Mouse (Mus musculus) forebrain, embryonic 14.5 days (tissue): ENCODE data around the gene Zfp931. TPM values are rescaled to one million over a fixed set of nuclear protein-coding genes. Genes with fewer than 3 reads are reported as not detected.
"Not testable (repeated sequence)": the region's sequence is repeated elsewhere in the genome, so short reads cannot be mapped to it uniquely, and the experiment has no call there.

Source experiments
- ATAC-seq: fragments of 200-750 bp; cut with Nextera tagmentation; 2 replicates; pipeline ENCODE4 v1.8.0; 2017; ENCODE audit warnings: mild to moderate bottlenecking, moderate library complexity
- DNase-seq: peaks from one replicate; pipeline ENCODE4 v3.0.0-alpha.2; 2015; ENCODE audit warnings: low spot score
- H3K27ac ChIP-seq: fragments of 300-500 bp; sonication (generic); 2 replicates; pipeline ENCODE4 v1.5.1; 2014; ENCODE audit warnings: low read depth, mild to moderate bottlenecking, control low read depth, low read length, moderate library complexity
- H3K27me3 ChIP-seq: fragments of 300-500 bp; sonication (generic); replicated peaks from 2 replicates; pipeline ENCODE4 v1.6.1; 2014; ENCODE audit warnings: low read length, control low read depth, mixed read lengths; ENCODE audit not compliant: control insufficient read depth, insufficient read depth
- H3K36me3 ChIP-seq: fragments of 300-500 bp; sonication (generic); 2 replicates; pipeline ENCODE4 v1.6.1; 2014; ENCODE audit warnings: low read length, control low read depth; ENCODE audit not compliant: control insufficient read depth, insufficient read depth
- H3K4me1 ChIP-seq: fragments of 300-500 bp; sonication (generic); 2 replicates; pipeline ENCODE4 v1.6.1; 2014; ENCODE audit warnings: antibody characterized with exemption, low read length, control low read depth; ENCODE audit not compliant: control insufficient read depth, insufficient read depth
- H3K4me2 ChIP-seq: fragments of 300-500 bp; sonication (generic); 2 replicates; pipeline ENCODE4 v1.6.1; 2014; ENCODE audit warnings: mild to moderate bottlenecking, control low read depth, low read length
- H3K4me3 ChIP-seq: fragments of 300-500 bp; sonication (generic); 2 replicates; pipeline ENCODE4 v1.5.1; 2014; ENCODE audit warnings: low read depth, low read length, control low read depth
- H3K9ac ChIP-seq: fragments of 300-500 bp; sonication (generic); 2 replicates; pipeline ENCODE4 v1.6.1; 2014; ENCODE audit warnings: mild to moderate bottlenecking, low read length, control low read depth, moderate library complexity
- H3K9me3 ChIP-seq: fragments of 300-500 bp; sonication (generic); replicated peaks from 2 replicates; pipeline ENCODE4 v1.6.1; 2016; ENCODE audit warnings: low read length, control low read depth, mixed read lengths; ENCODE audit not compliant: control insufficient read depth
- WGBS: fragments of 180-500 bp; shearing (Covaris S2); extraction: QIAGEN DNeasy Blood & Tissue Kit; methylation state at CpG from one replicate; pipeline ENCODE4 v1.1.7; 2014; 5-methylcytosine and 5-hydroxymethylcytosine counted together
- polyA plus RNA-seq: library from polyadenylated mRNA; unstranded; fragments of >200 nt; fragmentation: Nextera tagmentation; extraction: Ambion mirVana; gene quantifications from 2 replicates; pipeline ENCODE4 v1.2.1, GENCODE M21; 2014

Gene Zfp931
- polyA plus RNA-seq, 1 experiment from 2014 or later, result 14.2 TPM

- H3K9ac ChIP-seq, result peak overlapping the region; percentile 62; the same call in 1 of the 2 replicates
- peak overlapping the region; percentile 48 for H3K4me2 ChIP-seq
- peak overlapping the region; percentile 48 for H3K4me3 ChIP-seq
- H3K36me3 ChIP-seq, ATAC-seq, H3K4me1 ChIP-seq, DNase-seq, H3K27me3 ChIP-seq, H3K9me3 ChIP-seq, H3K27ac ChIP-seq: not testable (repeated sequence)
- 24% methylated on average over 2 of the region's 2 CpGs for WGBS
Measured at GRCm38 (mm10) chr2:178023861-178024260, 54.4 kb downstream of the Zfp931 start.

- not testable (repeated sequence) for H3K4me1 ChIP-seq, H3K27me3 ChIP-seq, H3K27ac ChIP-seq, ATAC-seq, H3K36me3 ChIP-seq, H3K9me3 ChIP-seq
- peak within 1 kb of the TSS; percentile 48 for H3K4me3 ChIP-seq
- under 1% methylated on average over 14 of the region's 15 CpGs for WGBS
- H3K4me2 ChIP-seq, result peak within 1 kb of the TSS; percentile 48
- H3K9ac ChIP-seq, result peak within 1 kb of the TSS; percentile 62
- peak; percentile 37 for DNase-seq
Measured at GRCm38 (mm10) chr2:178023011-178023611, 55.2 kb downstream of the Zfp931 start, which contains the start of gene Zfp971. Gene Zfp971 (plus strand): TSS chr2:178023284.

GRCm38 (mm10) chr2:178020773-178021172, 57.5 kb downstream of the Zfp931 start:
- 92% methylated on average over 8 of the region's 8 CpGs for WGBS
- not testable (repeated sequence) for H3K4me1 ChIP-seq

DNA sequence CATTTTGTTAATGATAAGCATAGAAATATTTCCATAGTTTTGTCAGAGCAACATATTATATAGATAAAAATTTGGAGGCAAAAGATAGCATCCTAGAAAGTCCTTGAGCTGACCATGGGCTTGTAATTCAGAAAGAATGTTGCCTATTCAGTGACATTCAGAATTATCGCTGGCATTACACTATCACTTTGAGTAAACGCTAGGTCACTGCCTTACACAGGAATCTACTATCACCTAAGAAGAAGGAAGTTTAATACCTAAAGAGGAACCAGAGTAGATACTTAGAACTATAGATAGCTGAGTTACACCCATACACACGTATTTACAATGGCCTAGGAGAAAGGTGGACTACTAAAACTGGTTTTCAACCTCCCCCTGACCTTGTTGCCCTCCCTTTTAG, 58.8 kb downstream of the Zfp931 start:
- H3K4me3 ChIP-seq, H3K27ac ChIP-seq, H3K4me2 ChIP-seq, DNase-seq, ATAC-seq, H3K27me3 ChIP-seq, H3K4me1 ChIP-seq, H3K9me3 ChIP-seq, H3K9ac ChIP-seq, H3K36me3 ChIP-seq: not testable (repeated sequence)
- WGBS, result 88% methylated on average over 3 of the region's 3 CpGs

More at GRCm38 (mm10) chr2:178020773-178021172, 57.5 kb downstream of the Zfp931 start:
- H3K36me3 ChIP-seq, H3K4me2 ChIP-seq, H3K27me3 ChIP-seq, ATAC-seq, H3K27ac ChIP-seq, H3K9me3 ChIP-seq, H3K4me3 ChIP-seq, DNase-seq, H3K9ac ChIP-seq: not testable (repeated sequence)

Other genes with a start within 250 kb of the Zfp931 start
- 38.8 and 43.3 TPM in 2 replicates for gene Gm14325, start 238.1 kb downstream of the Zfp931 start, polyA plus RNA-seq
- gene Gm14327, start 181.4 kb downstream of the Zfp931 start, polyA plus RNA-seq, result 0.84 and 2.4 TPM in 2 replicates
- not detected in 2 replicates for gene Zfp972, start 152.9 kb downstream of the Zfp931 start, polyA plus RNA-seq
- 15.4 and 18.3 TPM in 2 replicates for gene Gm14326, start 121.2 kb downstream of the Zfp931 start, polyA plus RNA-seq
- 8.6 and 10.4 TPM in 2 replicates for gene Zfp971, start 55.2 kb downstream of the Zfp931 start, polyA plus RNA-seq
- 56.4 and 66.7 TPM in 2 replicates for gene Phactr3, start 40.5 kb upstream of the Zfp931 start, polyA plus RNA-seq